Mouse (Mus musculus) 416B (cell line): ENCODE measurements at regions not wholly inside any gene's neighbourhood (a gene's known extent, or its start where the extent isn't known, plus 50 kb on each side); places are given as distances from the start of the nearest gene placed in this dataset.

Experiments
- DNase-seq: peaks from one replicate; pipeline ENCODE4 v3.0.0; 2011; ENCODE audit warnings: low read depth

DNA sequence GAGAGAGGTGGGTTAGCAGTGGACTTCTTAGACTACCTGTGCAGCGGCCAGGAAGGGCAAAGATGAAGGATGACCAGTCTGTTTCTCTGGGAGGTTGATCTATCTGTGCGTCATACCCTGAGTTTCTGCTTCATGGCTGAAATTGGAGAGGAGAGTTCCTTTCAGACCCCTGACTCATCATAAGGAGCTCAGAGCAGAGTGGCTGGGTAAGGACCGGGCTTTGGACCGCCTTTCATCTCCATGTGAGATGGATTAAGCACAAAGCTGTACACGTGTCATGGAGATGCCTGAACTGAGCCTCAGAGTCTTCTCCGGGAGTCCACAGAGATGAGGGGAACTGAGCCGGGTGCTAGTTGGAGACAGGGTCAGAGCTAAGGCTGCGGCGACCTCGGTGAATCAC lies 80.7 kb upstream of the Gm9887 start:
- DNase-seq = no peak

DNA sequence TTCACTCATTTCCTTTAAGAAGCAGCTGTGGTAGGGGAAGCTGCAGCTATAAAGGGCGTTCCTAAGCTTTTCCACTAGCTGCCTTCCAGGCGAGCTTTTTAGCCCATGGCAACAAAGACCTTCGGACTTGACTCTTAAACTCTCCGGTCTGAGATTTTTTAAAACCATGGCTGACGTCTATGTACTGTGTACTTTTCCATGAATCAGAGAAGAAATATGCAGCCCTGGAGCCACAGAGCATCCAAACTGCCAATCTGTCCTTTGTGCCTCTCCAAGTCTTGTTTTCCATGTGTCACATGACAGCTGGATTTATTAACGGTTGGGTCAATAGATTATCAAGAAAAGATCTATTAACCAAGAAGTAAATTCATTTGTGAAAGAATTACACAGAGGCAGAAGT lies 78.9 kb upstream of the Gm9887 start:
- no peak for DNase-seq

DNA sequence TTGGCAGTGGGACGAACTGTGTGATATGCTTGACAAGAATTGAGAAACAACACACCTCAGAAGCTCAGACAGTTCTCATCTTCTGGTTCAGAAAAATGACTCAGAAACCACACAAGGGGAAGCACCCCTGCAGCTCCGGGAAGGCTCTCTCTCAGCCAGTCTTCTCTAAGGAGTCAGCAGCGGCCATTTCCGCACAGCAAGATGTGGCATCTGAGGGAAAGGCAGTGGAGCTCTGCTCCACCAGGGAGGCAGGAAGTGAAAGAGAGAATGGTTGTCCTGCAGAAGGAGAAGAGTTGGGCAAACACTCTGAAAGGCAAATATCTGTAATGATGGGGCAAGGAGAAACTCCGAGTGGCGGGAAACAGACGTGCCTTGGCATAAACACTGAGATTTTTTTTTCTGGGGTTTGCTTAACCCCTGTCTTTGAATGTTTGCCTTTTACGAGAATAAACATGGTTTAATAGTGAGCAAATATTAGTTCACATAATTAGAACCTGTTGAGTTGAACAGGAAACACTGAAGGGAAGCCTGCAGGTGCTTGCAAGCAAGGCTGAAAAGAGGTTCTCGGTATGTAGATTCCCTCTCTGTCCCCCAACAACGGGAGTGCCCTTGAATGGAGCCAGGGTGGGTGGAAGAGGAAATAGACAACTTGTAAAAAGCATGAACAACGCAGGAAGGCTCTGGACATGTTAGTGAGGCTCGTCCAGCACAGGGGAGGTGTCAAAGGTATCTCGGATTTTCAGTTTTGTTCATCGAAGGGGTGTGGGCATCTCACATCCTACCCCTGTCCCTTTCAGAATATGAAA lies 75.9 kb upstream of the Gm9887 start:
- DNase-seq = peak; percentile 91

DNA sequence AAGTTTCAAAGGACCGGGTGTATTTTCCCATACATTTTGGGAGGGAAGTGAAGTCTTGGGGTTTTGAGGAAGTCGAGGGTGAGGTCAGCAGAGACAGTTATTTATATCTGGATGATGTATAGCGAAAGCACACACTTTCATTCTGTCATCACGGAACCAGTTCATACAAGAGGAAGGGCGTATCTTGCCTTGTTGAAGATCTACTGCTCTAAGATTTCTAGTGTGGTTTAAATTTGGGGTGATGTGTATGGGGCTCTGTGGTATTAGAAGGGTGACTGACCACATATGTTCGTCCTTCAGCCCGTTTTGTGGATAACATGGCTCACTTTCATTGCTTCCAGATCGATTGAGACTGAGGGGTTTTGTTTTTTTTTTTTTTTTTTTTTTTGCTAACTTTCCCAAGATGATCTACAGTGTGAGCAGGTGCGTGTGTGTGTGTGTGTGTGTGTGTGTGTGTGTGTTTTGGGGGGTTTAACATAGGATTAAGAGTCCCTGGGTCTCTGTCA lies 75.1 kb upstream of the Gm9887 start:
- peak; percentile 87 for DNase-seq

DNA sequence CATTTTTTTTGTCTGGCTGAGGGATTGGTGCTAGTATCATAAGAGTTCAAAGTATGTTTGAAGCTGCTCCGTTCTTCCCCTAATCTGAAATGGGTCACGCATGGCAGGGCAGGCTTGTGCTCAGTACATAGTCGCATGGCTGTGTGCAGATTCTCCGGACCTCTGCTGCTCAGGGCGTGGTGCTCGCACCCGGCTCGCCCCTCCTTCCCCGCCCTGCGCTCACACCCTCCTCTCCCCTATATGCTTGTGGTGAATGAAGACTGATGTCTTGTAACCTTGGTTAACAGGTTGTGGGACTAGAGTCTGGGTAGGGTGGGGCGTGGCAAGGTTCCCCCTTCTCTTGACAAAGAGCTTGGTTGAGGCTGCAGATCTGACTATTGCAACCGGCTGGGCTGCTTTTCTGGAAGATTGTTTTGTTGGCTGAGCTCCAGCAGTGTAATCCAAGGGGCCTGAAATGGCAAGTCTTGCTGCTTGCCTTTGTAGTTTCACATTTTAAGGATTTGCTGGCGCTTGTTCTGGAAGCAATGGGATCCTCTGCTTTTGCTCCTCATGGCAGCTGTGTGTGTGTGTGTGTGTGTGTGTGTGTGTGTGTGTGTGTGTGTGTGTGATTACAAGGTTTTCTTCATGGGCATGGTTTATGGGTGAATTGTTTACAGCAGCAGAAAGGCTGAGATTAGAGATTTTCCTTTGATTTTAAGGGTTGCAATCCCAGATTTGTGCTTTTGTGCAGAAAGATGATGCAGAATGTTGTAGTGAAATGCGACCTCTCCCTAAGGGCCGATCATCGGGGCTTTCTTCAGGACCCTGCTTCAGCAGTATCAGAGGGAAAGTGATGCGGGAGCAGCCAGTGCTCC lies 74.4 kb upstream of the Gm9887 start:
- peak; percentile 91 for DNase-seq

DNA sequence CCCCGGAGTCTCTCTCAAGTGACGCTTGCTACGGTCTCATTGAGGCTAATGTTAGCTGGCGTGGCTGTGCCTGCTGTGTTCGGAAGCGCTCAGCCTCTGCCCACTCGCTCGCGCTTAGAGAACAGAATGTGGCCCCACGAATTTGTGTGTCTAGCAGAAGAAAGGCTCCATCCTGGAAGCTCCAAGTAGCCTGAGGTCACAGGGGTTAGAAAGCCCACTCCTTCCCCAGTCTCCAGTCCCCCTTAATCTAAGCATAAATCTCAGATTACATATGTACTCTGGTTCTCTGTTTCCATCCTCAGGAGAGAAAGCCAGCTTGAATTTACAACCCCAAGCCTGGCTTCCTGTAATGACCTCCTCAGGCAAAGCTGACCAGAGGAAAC lies 73.8 kb upstream of the Gm9887 start:
- DNase-seq = no peak

DNA sequence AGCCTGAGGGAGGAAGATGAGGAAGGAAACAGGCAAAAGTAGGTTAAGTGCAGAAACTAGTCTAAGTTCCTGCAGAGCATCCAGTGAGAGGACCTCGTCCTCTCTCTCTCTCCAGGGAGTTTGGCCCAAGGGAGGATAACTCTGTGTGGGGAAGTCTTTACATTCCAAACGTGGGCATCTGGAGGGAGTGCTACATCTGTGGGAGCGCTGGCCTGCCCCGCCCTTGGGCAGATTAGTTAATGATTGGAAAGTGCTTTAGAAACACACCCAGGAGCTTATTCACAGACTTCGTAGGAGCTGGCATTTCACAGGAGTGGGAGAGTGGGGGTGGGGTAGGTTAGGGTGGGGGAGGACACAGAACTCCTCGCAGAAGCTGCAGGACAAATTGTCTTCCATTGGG lies 70.1 kb upstream of the Gm9887 start:
- no peak for DNase-seq

DNA sequence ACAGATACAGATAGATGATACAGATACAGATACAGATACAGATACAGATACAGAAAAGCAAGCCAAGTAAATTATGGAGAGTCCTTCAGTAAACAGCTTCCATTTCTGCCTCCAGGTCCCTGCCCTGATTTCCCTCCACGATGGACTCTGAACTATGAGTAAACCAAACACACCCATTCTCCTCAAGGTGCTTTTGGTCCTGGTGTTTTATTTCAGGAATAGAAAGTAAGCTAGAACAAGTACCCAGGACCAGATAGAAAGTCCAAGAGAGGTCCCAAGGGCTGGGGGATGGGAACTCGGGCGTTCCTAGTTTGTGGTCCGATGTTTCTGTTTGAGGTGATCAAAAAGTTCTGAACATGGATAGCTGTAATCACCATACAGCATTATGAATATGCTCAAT lies 69.5 kb upstream of the Gm9887 start:
- no peak for DNase-seq

DNA sequence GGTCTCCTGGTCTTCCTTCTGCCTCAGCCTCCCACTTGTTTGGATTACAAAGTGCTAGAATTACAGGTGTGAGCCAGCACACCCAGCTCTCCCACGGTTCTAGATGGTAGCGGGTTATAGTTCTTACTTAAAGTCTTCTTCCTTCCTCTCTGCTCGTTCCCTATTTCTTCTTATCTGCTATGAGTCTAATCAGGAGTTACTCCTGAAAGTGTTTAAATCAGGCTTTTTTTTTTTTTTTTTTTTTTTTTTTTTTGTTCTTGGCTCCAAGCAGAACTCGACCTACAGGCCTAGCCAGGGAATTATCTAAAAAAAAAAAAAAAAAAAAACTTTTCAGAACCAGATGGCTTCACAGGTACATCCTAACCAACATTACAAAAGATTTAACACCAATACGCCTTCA lies 66.0 kb upstream of the Gm9887 start:
- no peak for DNase-seq

DNA sequence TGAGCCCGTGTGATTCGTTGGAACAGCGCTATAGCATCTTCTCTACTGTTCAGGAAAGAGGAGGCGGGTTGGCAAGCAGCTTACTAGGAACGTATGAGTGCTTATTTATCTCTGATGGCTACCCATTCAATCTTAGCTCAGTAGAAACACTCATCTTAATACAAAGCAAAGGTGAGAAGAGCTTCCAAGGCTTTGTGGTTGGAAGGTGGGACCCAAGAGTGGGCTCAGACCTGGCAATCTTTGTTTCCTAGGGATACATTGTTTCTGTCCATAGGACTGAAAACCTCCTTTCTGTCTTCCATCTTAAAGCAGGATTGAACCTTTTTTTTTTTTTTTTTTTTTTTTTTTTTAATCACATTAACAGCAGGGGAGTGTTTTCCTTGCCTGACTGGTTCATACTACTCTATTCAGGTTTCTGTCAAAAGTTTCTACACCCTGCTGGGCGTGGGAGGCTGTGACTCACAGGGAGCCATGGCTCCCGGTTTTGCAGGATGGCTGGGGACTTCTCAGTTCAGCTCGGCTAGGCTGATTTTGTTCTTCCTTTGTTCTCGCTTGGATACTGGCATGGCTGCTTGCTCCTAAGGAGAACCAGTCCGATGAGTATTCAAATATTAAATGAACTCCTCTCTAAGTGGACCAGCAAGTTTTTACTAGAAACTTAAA lies 64.7 kb upstream of the Gm9887 start:
- DNase-seq = peak; percentile 42

DNA sequence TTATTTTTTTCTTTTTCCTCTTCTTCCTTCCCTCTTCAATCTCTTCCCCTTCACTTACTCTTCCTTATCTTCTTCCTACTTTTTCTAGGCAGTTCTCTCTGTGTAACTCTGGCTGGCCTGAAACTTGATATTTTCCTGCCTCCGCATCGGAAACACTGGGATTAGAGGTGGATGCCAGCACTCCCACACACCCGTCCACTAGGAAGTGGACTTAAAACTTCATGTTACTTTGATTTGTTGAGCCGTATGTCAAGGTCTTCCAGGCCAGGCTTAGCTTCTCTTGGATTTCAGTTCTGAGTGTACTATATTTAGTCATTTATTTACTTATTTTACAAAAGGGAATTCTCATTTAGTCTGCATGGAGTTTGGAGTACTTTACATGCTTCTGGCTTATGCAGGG lies 62.1 kb upstream of the Gm9887 start:
- DNase-seq = no peak

DNA sequence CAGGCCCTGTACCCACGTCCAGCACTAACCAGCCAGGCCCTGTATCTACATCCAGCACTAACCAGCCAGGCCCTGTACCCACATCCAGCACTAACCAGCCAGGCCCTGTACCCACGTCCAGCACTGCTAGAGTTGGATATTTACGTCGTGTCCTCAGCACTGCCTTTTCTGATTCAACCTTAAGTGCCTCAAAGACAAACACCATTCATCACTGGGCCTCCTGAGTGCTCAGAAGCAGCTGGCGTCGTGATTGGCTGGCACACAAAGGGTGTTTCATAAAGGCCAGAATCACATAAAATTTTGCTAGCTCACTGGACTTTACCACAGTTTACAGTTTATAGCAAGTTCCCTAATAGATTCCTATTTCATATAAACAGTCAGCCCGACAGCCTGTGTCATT lies 59.8 kb upstream of the Gm9887 start:
- DNase-seq = no peak

DNA sequence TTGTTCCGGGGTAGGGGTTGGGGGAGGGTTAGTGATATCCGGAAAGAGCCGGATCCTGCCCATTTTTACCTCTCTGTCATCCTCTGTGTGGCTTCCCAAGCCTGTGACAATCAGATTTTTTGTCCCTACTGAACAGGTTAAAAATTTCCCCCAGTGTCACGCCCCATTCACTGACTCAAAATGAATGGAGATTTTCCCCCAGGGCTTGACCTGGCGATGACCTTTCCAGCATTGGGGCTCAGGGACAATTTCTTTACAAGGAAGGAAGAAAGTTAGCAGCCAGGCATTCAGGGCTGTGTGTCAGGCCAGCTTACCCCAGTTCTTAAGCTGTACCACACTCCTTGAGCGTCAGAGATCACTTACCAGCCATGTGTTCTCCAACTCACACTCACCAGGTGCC lies 55.9 kb upstream of the Gm9887 start:
- DNase-seq = no peak

DNA sequence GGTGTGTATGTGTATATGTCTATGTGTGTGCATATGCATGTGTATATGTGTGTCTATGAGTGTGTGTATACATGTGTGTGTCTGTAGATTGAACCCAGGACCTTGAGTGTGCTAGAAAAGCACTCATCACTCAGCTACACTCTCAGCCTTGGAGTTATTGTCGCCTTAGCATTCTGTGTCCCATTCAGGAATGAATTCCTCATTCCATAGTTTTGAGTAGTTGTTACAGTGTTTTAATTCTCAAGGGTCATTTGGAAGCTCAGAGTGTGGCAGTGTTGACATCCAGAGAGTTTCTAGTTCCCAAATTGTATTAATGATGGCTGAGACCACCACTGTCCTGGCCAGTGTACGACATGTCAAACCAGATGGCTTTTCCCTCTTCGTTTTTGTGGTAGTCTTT lies 53.4 kb upstream of the Gm9887 start:
- no peak for DNase-seq

DNA sequence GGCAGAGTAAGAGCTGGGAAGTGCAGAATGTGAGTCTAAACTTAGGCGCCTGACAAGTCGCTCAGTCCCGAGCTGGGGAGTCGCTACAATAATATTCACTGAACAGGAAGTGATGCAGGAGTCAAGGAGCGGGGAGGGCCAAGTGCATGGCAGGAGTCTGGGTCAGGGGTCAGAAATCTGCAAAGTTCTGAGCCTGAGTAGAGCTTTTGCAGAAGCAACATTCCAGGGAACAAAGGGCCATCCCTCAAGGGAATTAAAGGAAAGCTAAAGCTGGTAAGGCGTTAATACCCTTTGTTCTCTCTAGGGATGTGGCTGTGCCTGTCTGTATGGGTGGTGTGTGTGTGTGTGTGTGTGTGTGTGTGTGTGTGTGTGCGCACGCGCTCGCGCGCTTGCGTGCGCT lies 52.7 kb upstream of the Gm9887 start:
- DNase-seq = peak; percentile 22
